Mouse (Mus musculus): Measurements from ENCODE around the gene AW011738. TPM values are rescaled to one million over a fixed set of nuclear protein-coding genes. Genes with fewer than 3 reads are reported as not detected.

AW011738 gene
- polyA plus RNA-seq (2017; shearing (Covaris generic)), result 131 TPM

GRCm38 (mm10) chr4:156203001-156203412 is at the start of gene AW011738:
Gene AW011738, plus strand, starts transcription at chr4:156203304.

GRCm38 (mm10) chr4:156197131-156197828 is 5.8 kb upstream of the AW011738 start, which contains the start of gene Agrn:
Gene Agrn, minus strand, starts transcription at chr4:156197488.

GRCm38 (mm10) chr4:156200623-156201475 is 2.3 kb upstream of the AW011738 start, which contains the start of gene Isg15:
Gene Isg15, minus strand, starts transcription at chr4:156200818.

GRCm38 (mm10) chr4:156215649-156216048 is 12.5 kb downstream of the AW011738 start, which contains the start of gene Perm1:
Gene Perm1, plus strand, starts transcription at chr4:156215868.

GRCm38 (mm10) chr4:156234701-156235213 is 31.7 kb downstream of the AW011738 start, which contains the start of gene Plekhn1:
Gene Plekhn1, minus strand, starts transcription at chr4:156234857.

GRCm38 (mm10) chr4:156235808-156236533 is 32.9 kb downstream of the AW011738 start, which contains the start of gene Noc2l:
Gene Noc2l, plus strand, starts transcription at chr4:156236010.

Other genes starting within 250 kb of the AW011738 start
- 4.2 TPM for gene C1qtnf12, start 241.0 kb upstream of the AW011738 start, polyA plus RNA-seq (2017; shearing (Covaris generic))
- gene B3galt6, start 210.7 kb upstream of the AW011738 start, polyA plus RNA-seq (2017; shearing (Covaris generic)), result 7.5 TPM
- 443 TPM for gene Sdf4, start 210.4 kb upstream of the AW011738 start, polyA plus RNA-seq (2017; shearing (Covaris generic))
- gene Tnfrsf4, start 189.5 kb upstream of the AW011738 start, polyA plus RNA-seq (2017; shearing (Covaris generic)), result 675 TPM
- gene Tnfrsf18, start 177.1 kb upstream of the AW011738 start, polyA plus RNA-seq (2017; shearing (Covaris generic)), result 435 TPM
- gene Ttll10, start 143.9 kb upstream of the AW011738 start, polyA plus RNA-seq (2017; shearing (Covaris generic)), result 0.27 TPM
- 26.8 TPM for gene 9430015G10Rik, start 93.3 kb upstream of the AW011738 start, polyA plus RNA-seq (2017; shearing (Covaris generic))
- gene Rnf223, start 72.8 kb upstream of the AW011738 start, polyA plus RNA-seq (2017; shearing (Covaris generic)), result not detected
- gene Agrn, start 5.8 kb upstream of the AW011738 start, polyA plus RNA-seq (2017; shearing (Covaris generic)), result 3.6 TPM
- 195 TPM for gene Isg15, start 2.5 kb upstream of the AW011738 start, polyA plus RNA-seq (2017; shearing (Covaris generic))
- gene Perm1, start 12.6 kb downstream of the AW011738 start, polyA plus RNA-seq (2017; shearing (Covaris generic)), result 1.4 TPM
- gene Plekhn1, start 31.6 kb downstream of the AW011738 start, polyA plus RNA-seq (2017; shearing (Covaris generic)), result 35.3 TPM
- gene Noc2l, start 32.7 kb downstream of the AW011738 start, polyA plus RNA-seq (2017; shearing (Covaris generic)), result 172 TPM
- 17.0 TPM for gene Samd11, start 52.4 kb downstream of the AW011738 start, polyA plus RNA-seq (2017; shearing (Covaris generic))
- gene Vmn2r-ps159, start 127.8 kb downstream of the AW011738 start, polyA plus RNA-seq (2017; shearing (Covaris generic)), result not detected

Measured in effector memory CD4-positive, alpha-beta T cell, adult 5 months (primary cell).